Mouse (Mus musculus) CD4-positive helper T cell, adult 2 months (primary cell): ENCODE measurements around the gene Nrf1.
A peak's percentile ranks its signal among the peaks of the same experiment; 100 is the strongest.

ENCODE experiments used
- DNase-seq: peaks from one replicate; pipeline ENCODE4 v3.0.0-alpha.2; 2012; ENCODE audit warnings: low read depth, missing footprints, low spot score

Gene Nrf1

GRCm38 (mm10) chr6:30147058-30147457 is 99.3 kb downstream of the Nrf1 start:
- DNase-seq, result no peak

- no peak for DNase-seq
These were observed 100.0 kb downstream of the Nrf1 start for GRCm38 (mm10) chr6:30147753-30148152.

DNA sequence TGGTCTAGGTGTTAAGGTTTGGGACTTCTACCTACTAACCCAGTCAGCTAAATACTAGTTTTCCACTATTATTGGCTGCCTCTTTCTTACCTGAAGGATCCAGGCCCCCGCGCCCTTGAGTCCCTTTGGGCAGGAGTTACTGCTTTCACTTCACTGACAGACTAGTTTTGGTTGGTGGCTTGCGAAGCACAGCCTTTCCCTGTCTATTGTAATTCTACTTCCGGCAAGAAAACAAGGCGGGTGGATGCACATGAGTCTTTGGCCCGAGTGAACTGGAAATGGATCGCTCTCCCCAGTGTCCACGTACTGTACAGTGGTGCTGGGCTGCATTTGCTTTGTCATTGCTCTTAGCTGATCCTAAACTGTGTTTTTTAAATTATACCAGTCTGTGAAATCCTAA is 102.7 kb downstream of the Nrf1 start:
- DNase-seq, result no peak

- DNase-seq, result no peak
These were observed 104.4 kb downstream of the Nrf1 start for GRCm38 (mm10) chr6:30152163-30152562.

GRCm38 (mm10) chr6:30152649-30153048 is 104.9 kb downstream of the Nrf1 start:
- DNase-seq, result no peak

DNA sequence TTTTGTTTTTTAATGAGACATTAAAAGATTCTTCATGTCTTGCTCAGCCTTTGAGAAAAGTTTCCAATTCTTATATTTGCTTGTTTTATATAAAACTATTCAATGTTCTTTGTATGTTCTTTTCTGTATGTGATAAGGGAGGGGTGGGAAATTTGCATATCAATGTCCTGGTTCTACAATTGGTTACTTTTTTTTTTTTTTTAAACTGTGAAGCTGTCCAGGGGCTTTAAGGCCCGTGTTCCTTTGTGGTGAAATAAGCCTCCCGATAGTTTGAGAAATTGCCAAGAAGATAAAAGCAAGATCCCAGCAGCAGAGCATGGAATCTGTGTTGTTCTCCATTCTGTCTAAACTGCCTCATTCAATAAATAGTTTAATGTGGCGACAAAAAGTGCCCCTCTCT is 105.3 kb downstream of the Nrf1 start:
- no peak for DNase-seq

- DNase-seq, result no peak
These were observed 106.1 kb downstream of the Nrf1 start for GRCm38 (mm10) chr6:30153733-30154415.

- no peak for DNase-seq
These were observed 111.8 kb downstream of the Nrf1 start for GRCm38 (mm10) chr6:30159516-30160045.

GRCm38 (mm10) chr6:30160408-30160807 is 112.6 kb downstream of the Nrf1 start:
- no peak for DNase-seq

GRCm38 (mm10) chr6:30161618-30162017 is 113.8 kb downstream of the Nrf1 start:
- no peak for DNase-seq

- DNase-seq, result no peak
These were observed 114.3 kb downstream of the Nrf1 start for GRCm38 (mm10) chr6:30162091-30162490.

DNA sequence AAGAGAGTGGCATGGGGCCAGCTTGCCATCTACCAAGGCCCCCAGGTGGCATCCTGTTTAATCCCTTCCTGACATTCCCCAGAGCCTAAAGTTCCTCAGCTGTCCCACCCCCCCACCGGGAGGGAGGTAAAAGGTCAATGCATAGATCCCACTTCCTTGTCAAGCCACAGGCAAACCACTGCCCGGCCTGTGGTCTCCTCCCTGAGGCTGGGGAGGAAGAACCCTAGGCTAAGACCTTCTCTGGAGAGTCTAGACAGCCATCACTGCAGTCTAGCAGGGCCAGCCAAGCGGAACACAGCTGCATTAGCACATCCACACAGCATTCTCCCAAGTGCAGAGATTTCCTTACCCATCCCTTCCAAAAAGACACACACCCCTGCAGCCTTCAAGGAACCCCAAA is 118.6 kb downstream of the Nrf1 start:
- no peak for DNase-seq

GRCm38 (mm10) chr6:30167192-30167591 is 119.4 kb downstream of the Nrf1 start:
- DNase-seq, result no peak

DNA sequence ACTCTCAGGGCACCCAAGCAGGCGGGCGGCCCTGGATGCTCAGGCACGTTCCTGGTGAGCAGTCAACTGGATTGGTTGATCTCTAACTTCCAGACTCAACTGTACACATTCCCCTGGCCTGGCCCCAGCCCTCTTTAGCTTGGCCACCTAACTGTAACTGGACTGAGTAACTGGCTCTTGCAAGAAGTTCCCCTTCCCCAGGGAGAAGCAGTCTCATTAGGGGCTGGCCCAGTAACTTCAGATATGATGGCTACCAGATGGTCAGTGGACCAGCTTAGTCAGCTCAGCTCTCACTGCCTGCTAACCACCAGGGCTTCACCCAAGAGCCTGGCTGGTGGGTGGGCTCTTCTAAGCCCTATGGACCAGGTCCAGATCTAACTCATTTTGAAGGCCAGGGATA is 120.5 kb downstream of the Nrf1 start:
- DNase-seq, result no peak

DNA sequence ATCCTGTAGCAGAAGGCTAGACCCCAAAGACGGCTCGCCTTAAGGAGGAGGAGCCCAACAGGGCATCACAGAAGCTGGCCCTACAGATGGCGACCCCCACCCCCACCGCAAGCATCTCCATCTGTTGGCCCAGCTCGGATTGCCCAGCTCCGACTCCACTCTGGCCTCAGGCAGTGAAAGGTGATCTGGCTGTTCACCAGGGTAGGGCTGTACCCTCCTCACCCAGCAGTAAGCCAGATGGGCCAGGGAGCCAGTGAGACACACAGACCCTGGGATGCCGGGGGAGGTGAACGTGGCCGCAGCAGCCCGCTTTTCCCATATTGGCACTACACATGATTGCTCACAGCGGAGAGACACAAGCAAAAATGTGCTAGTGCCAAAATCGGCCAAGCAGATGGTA is 121.4 kb downstream of the Nrf1 start:
- no peak for DNase-seq

GRCm38 (mm10) chr6:30171226-30171625 is 123.4 kb downstream of the Nrf1 start:
- DNase-seq, result peak; percentile 15

DNA sequence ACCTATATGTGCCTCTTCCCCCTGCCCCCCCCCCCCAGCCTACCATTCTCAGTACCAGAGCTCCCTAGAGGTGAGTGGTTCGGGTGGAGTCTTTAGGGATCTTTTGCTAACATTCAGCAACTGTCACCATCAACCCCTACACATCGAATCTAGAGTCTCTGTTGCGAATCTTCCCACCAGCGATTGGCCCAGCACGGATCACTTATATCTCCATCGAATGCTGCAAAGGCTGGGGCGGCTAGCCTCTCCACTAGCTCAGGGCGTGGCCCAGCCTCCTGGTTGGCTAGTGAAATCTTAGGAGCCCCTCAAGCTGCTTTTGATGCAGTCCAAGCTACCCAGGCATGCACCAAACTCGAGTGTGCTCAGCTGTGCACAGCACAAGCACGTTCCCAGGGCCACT is 124.2 kb downstream of the Nrf1 start:
- DNase-seq, result no peak

- no peak for DNase-seq
These were observed 124.6 kb downstream of the Nrf1 start for GRCm38 (mm10) chr6:30172441-30172819.

- no peak for DNase-seq
These were observed 125.2 kb downstream of the Nrf1 start for GRCm38 (mm10) chr6:30172820-30173550.

DNA sequence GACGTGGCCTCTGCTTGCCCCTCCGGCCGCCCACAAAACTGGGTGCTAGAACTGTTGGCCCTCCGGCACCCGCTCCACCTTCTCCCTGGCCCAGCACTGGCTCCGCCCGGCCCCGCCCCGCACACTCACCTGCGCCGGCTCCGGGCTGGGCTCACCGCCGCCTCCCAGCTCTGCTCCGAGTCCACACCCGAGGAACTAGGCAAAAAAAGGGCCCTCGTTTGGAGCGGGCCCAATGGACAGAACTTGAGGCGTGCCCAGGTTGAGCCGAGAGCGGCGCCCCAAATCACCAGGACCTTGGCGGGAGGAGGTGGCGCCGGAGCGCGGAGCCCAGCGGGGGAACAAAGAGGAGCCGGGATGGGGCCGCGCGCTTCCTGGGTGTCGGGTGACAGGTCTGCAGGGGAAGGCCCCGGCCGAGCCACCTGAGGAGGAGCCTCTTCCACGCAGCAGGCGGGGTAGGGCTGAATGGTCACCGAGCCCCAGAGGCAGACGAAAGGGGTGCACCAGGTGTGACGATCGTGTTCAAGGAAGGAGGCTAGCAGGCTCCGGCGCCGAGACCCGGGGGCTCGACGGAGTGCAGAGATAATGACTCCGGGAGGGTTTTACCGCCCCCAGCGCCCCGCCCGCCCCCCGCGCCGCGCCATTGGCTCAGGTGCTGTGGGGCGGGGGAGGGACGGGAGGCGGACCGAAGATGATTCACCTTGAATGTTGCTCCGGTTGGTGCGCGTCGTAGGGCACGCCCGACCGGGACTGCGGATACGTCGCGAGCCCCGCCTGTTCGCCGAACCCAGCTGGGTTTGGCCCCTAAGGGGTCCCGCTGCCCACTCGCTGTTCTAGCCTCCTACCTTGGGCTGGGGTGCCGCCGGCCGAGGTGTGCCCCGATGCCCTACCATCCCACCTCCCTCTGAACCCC is 126.0 kb downstream of the Nrf1 start:
- DNase-seq, result peak; percentile 87

GRCm38 (mm10) chr6:30174461-30175224 is 126.9 kb downstream of the Nrf1 start:
- DNase-seq, result peak; percentile 52
